Mouse (Mus musculus) urinary bladder, postnatal 4 days (tissue): ENCODE data around the gene Wdr90.

Experiments used
- DNase-seq, 2 experiments: peaks; one replicate each; pipeline ENCODE4 v3.0.0; 2021 to 2022; ENCODE audit warnings: low spot score in 2 of 2

Wdr90 gene

GRCm38 (mm10) chr17:25860832-25861703 is at the start of gene Wdr90:
TSS of gene Wdr90 (minus strand) at chr17:25861501.
- peak; percentile 85 to 88 for DNase-seq

- DNase-seq: no peak
Measured at GRCm38 (mm10) chr17:25907640-25908039, 46.3 kb upstream of the Wdr90 start.

GRCm38 (mm10) chr17:25903061-25903460 is 41.8 kb upstream of the Wdr90 start:
- no peak for DNase-seq

GRCm38 (mm10) chr17:25900193-25900592 is 38.9 kb upstream of the Wdr90 start:
- DNase-seq: no peak

GRCm38 (mm10) chr17:25895891-25896290 is 34.6 kb upstream of the Wdr90 start:
- DNase-seq: no peak

GRCm38 (mm10) chr17:25895415-25895814 is 34.1 kb upstream of the Wdr90 start:
- DNase-seq: no peak

- DNase-seq: no peak
Measured at GRCm38 (mm10) chr17:25893975-25894617, 32.8 kb upstream of the Wdr90 start.

GRCm38 (mm10) chr17:25888837-25889236 is 27.5 kb upstream of the Wdr90 start:
- DNase-seq: no peak

GRCm38 (mm10) chr17:25887467-25887866 is 26.2 kb upstream of the Wdr90 start:
- no peak for DNase-seq

GRCm38 (mm10) chr17:25886806-25887205 is 25.5 kb upstream of the Wdr90 start:
- DNase-seq: no peak

GRCm38 (mm10) chr17:25885636-25886035 is 24.3 kb upstream of the Wdr90 start:
- DNase-seq: no peak

GRCm38 (mm10) chr17:25883824-25884223 is 22.5 kb upstream of the Wdr90 start:
- no peak for DNase-seq

GRCm38 (mm10) chr17:25883268-25883667 is 22.0 kb upstream of the Wdr90 start:
- DNase-seq: no peak

- DNase-seq: no peak
Measured at GRCm38 (mm10) chr17:25882306-25882705, 21.0 kb upstream of the Wdr90 start.

- DNase-seq: no peak
Measured at GRCm38 (mm10) chr17:25881691-25882090, 20.4 kb upstream of the Wdr90 start.

- no peak for DNase-seq
Measured at GRCm38 (mm10) chr17:25880913-25881641, 19.8 kb upstream of the Wdr90 start.

- DNase-seq: no peak
Measured at GRCm38 (mm10) chr17:25880196-25880910, 19.1 kb upstream of the Wdr90 start, which contains the start of gene Wfikkn1. TSS of gene Wfikkn1 (minus strand) at chr17:25880858.

GRCm38 (mm10) chr17:25879750-25880149 is 18.4 kb upstream of the Wdr90 start:
- DNase-seq: no peak

- DNase-seq: no peak
Measured at GRCm38 (mm10) chr17:25879261-25879660, 18.0 kb upstream of the Wdr90 start.

GRCm38 (mm10) chr17:25878611-25879180 is 17.4 kb upstream of the Wdr90 start:
- DNase-seq: no peak
